Mouse (Mus musculus): ENCODE data around the gene Tcte1. TPM values are rescaled to one million over a fixed set of nuclear protein-coding genes. Genes with fewer than 3 reads are reported as not detected.

Gene Tcte1
- 0.99 and 1.2 TPM in 2 replicates for total RNA-seq (2014; rRNA removed)
- 4.2 and 4.6 TPM in 2 replicates for polyA plus RNA-seq (2015; fragmentation: Nextera tagmentation; extraction: Ambion mirVana)

DNA sequence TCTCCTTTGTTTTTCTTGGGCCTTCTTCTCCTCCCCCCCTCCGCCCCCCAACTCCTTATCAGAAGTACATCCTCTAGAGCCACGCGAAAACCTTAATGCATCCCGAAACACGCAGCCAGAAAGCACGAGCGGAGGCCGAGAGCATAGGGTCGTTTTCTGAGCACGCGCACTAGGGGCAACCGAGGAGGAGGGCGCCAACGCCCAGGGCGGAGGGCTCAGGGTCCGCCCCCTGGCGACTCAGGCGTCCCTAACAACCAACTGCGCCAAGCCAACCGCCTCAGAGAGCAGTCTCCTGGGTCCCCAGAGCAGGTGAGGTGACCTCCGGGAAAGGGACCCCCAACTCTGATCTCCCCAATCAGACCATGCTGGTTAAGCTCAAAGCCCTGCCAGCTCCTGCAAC is at the start of gene Tcte1:
TSS of gene Tcte1 (plus strand) at position 172 of the 400 bp plus-strand sequence.
- Histone ChIP-seq H3K4me1 (ENCODE audit: insufficient read depth, low read length) (peaks cover 5% of the 10 kb centered on the region; the same call in 1 of the 2 replicates), H3K9me3 (ENCODE audit: low read length) (no peaks in the 10 kb centered on the region), H3K27ac (ENCODE audit: low read depth, low read length) (peak within 1 kb of the TSS; percentile 32; the same call in 1 of the 2 replicates), H3K4me3 (ENCODE audit: low read depth, low read length) (peak within 1 kb of the TSS; percentile 36), H3K4me2 (ENCODE audit: low read depth, low read length, poor library complexity, severe bottlenecking) (peak within 1 kb of the TSS; percentile 69), H3K36me3 (ENCODE audit: insufficient read depth, low read length) (peaks cover 10% of the 10 kb centered on the region), H3K27me3 (ENCODE audit: insufficient read depth, low read length) (peaks cover 8% of the 10 kb centered on the region; the same call in 1 of the 2 replicates), H3K9ac (replicated peaks; ENCODE audit: low read length, poor library complexity, severe bottlenecking) (peak within 1 kb of the TSS; percentile 57)
- DNase-seq (ENCODE audit: low spot score) (peak; percentile 74), ATAC-seq (ENCODE audit: low FRiP score) (peak; percentile 42; the same call in 1 of the 2 replicates)
- under 1% methylated on average over 20 of the region's 21 CpGs for WGBS
- no peak; the same call in 1 of the 2 replicates for TF ChIP-seq CTCF (IDR thresholded peaks at IDR 0.05)

DNA sequence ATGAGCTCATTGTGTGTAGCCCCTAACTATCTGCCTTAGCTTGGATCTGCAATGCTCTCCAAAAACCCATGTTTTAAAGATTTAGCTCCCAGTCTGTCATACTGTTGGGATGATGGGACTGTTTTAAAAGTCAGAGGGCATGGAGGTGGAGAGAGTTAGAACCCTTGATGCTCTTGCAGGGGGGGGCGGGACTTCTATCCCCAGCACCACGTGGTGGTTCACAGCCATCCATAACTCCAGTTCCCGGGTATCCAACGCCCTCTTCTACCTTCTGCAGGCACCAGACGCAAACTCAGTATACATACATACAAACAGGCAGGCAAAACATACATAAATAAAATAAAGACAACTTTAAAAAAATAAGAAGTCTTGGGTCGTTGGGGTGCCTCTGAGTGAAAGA is 49.6 kb upstream of the Tcte1 start:
- Histone ChIP-seq H3K27ac (ENCODE audit: low read depth, low read length) (0 out of 2 replicates have a peak overlapping the region, but pooled peaks have one; percentile 80), H3K4me2 (ENCODE audit: low read depth, low read length, poor library complexity, severe bottlenecking) (no peak overlapping the region), H3K4me3 (ENCODE audit: low read depth, low read length) (no peak overlapping the region), H3K9ac (replicated peaks; ENCODE audit: low read length, poor library complexity, severe bottlenecking) (no peak overlapping the region), H3K4me1 (ENCODE audit: insufficient read depth, low read length) (no peaks in the 10 kb centered on the region), H3K36me3 (ENCODE audit: insufficient read depth, low read length) (no peaks in the 10 kb centered on the region), H3K27me3 (ENCODE audit: insufficient read depth, low read length) (no peaks in the 10 kb centered on the region), H3K9me3 (ENCODE audit: low read length) (no peaks in the 10 kb centered on the region)
- 81% methylated on average over 6 of the region's 6 CpGs for WGBS
- TF ChIP-seq CTCF (IDR thresholded peaks at IDR 0.05), result no peak
- no peak for ATAC-seq (ENCODE audit: low FRiP score)
- no peak for DNase-seq (ENCODE audit: low spot score)

DNA sequence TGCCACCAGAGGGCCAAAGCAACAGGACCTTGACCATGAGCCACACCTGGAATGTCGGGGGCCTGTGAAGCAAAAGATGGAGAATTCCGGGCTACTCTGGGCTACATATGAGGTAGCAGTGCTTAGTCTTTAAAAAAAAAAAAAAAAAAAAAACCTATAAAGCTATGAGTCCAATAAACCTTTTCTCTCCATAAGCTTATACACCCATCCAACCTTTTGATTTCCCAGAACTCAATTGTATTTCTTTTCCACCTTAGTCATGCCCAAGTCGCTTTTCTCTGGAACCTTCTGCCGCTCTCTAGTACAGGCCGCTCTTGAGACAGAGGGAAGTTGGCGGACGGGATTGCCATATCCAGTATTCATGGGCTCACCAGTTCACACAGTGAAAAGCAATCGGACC is 49.1 kb upstream of the Tcte1 start:
- 0 out of 2 replicates have a peak, but pooled peaks have one; percentile 3 for TF ChIP-seq CTCF (IDR thresholded peaks at IDR 0.05)
- 67% methylated on average over 8 of the region's 8 CpGs for WGBS

DNA sequence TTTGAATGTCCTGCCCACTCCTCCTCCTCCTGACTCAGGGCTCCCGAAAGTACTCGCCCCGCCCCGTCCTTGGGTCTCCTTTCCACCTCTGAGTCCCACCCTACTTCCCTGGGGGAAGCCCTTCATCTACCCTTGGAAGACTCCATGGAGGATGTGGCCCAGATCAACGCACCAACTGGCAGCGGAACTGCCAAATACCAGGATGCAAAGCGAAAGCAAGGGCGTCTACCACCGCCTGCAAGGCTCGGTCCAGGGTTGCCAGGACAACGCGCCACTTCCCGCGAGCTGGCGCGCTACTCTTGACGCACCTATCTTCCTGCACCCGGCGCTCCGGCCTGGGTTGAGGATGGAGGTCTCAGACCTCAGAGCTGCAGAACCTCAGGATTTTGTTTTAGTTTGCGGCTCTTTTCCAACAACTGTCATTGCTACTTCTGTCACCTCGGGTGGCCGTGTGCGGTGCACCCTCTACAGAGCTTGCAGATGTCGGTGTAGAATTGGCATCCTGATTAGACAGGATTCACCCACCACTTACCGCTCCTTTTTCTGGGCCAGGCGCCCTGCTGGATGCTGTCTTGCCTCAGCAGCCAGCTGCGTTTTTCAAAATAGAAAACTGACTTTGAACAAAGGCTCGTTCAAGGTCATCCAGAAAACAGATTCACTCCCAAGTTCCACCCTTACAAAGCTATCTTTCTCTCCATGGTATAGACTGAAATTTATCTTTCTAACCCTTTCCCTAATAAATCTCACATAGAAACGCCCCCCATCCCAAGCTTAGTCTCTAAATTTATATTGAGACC is 48.4 kb upstream of the Tcte1 start, which contains the start of gene Spats1:
TSS of gene Spats1 (minus strand) at position 747 of the 797 bp plus-strand sequence.
- DNase-seq (ENCODE audit: low spot score) (peak; percentile 90), ATAC-seq (ENCODE audit: low FRiP score) (peak; percentile 91)
- WGBS, result 3% methylated on average over 30 of the region's 30 CpGs
- Histone ChIP-seq H3K36me3 (ENCODE audit: insufficient read depth, low read length) (no peaks in the 10 kb centered on the region), H3K9ac (replicated peaks; ENCODE audit: low read length, poor library complexity, severe bottlenecking) (peak within 1 kb of the TSS; percentile 53), H3K27me3 (ENCODE audit: insufficient read depth, low read length) (no peaks in the 10 kb centered on the region), H3K4me1 (ENCODE audit: insufficient read depth, low read length) (no peaks in the 10 kb centered on the region), H3K4me2 (ENCODE audit: low read depth, low read length, poor library complexity, severe bottlenecking) (peak within 1 kb of the TSS; percentile 61), H3K9me3 (ENCODE audit: low read length) (no peaks in the 10 kb centered on the region), H3K27ac (ENCODE audit: low read depth, low read length) (peak within 1 kb of the TSS; percentile 80), H3K4me3 (ENCODE audit: low read depth, low read length) (peak within 1 kb of the TSS; percentile 35)
- peak; percentile 26; the same call in 1 of the 2 replicates for TF ChIP-seq CTCF (IDR thresholded peaks at IDR 0.05)

More for the DNA sequence above, 49.1 kb upstream of the Tcte1 start:
- peak overlapping the region; percentile 53 for H3K9ac ChIP-seq (replicated peaks; ENCODE audit: low read length, poor library complexity, severe bottlenecking)
- no peaks in the 10 kb centered on the region for H3K4me1 ChIP-seq (ENCODE audit: insufficient read depth, low read length)
- no peaks in the 10 kb centered on the region for H3K27me3 ChIP-seq (ENCODE audit: insufficient read depth, low read length)
- peak overlapping the region; percentile 35 for H3K4me3 ChIP-seq (ENCODE audit: low read depth, low read length)
- DNase-seq (ENCODE audit: low spot score), result no peak
- no peaks in the 10 kb centered on the region for H3K36me3 ChIP-seq (ENCODE audit: insufficient read depth, low read length)
- H3K27ac ChIP-seq (ENCODE audit: low read depth, low read length), result peak overlapping the region; percentile 80
- peak overlapping the region; percentile 61 for H3K4me2 ChIP-seq (ENCODE audit: low read depth, low read length, poor library complexity, severe bottlenecking)
- peak; percentile 51 for ATAC-seq (ENCODE audit: low FRiP score)
- H3K9me3 ChIP-seq (ENCODE audit: low read length), result no peaks in the 10 kb centered on the region

DNA sequence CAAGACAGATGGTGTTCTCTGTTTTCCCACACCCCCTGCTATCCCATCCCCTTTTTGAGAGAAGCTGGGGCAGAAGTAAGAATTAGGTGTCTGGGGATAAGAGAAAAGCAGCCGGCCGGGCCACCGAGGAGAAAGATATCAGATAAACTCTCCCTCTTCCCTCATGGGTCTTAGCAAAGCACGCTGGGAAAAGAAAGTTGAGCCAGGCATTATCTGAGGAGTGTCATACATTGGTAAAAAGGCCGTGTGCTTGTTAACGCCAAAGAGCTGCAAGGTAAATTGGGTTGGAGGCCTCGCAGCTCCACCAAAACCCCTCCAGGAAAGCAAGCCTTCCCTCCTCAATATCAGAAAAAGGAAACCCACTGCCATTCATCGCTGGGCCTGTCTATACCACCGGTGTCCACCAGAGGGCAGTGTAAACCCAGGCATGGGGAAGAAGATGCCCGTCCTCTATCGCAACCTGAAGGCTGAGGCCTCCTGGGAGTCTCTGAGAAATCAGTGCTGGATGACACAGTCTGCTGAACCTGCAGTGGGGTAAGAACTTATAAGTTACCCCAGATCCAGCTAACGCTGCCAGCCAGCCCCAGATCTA is 44.9 kb upstream of the Tcte1 start:
- Histone ChIP-seq H3K4me2 (ENCODE audit: low read depth, low read length, poor library complexity, severe bottlenecking) (no peak overlapping the region), H3K4me1 (ENCODE audit: insufficient read depth, low read length) (no peaks in the 10 kb centered on the region), H3K27ac (ENCODE audit: low read depth, low read length) (no peak overlapping the region), H3K9ac (replicated peaks; ENCODE audit: low read length, poor library complexity, severe bottlenecking) (no peak overlapping the region), H3K36me3 (ENCODE audit: insufficient read depth, low read length) (no peaks in the 10 kb centered on the region), H3K27me3 (ENCODE audit: insufficient read depth, low read length) (no peaks in the 10 kb centered on the region), H3K9me3 (ENCODE audit: low read length) (no peaks in the 10 kb centered on the region), H3K4me3 (ENCODE audit: low read depth, low read length) (no peak overlapping the region)
- ATAC-seq (ENCODE audit: low FRiP score) (no peak), DNase-seq (ENCODE audit: low spot score) (peak; percentile 87)
- WGBS, result 16% methylated on average over 12 of the region's 12 CpGs
- TF ChIP-seq CTCF (IDR thresholded peaks at IDR 0.05), result peak; percentile 99

Data from midbrain, postnatal 0 days (tissue).